Mouse (Mus musculus) NIH3T3 (cell line): ENCODE measurements around the gene Scn1a.

Source experiments
- DNase-seq: peaks from one replicate; pipeline ENCODE4 v3.0.0-alpha.2; 2012; ENCODE audit warnings: low read depth

Gene Scn1a

DNA sequence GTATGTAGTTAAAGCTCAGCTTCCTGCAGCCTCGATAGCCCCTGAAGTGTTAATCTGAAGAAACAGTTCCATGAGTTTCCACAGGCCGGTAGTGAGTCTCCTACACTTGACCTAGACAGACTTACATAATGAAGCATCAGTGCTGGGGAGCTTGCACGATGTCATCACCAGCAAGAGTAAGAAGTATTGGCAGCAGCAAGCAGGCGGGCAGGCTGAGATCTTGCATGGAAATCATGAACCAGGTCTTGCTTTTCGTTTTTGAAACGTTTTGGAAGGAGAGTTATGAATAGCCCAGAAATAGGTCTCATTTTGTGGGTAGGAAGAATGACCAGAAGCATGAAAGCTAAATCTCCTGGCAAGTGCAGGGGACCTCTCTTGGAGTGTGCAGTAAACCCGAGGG lies at the start of gene Scn1a:
TSS of gene Scn1a (minus strand) at position 130 of the 400 bp plus-strand sequence.
- DNase-seq = no peak

GRCm38 (mm10) chr2:66478395-66478794 lies 37.8 kb upstream of the Scn1a start:
- DNase-seq = no peak

GRCm38 (mm10) chr2:66473181-66473822 lies 32.7 kb upstream of the Scn1a start:
- DNase-seq = peak; percentile 71

DNA sequence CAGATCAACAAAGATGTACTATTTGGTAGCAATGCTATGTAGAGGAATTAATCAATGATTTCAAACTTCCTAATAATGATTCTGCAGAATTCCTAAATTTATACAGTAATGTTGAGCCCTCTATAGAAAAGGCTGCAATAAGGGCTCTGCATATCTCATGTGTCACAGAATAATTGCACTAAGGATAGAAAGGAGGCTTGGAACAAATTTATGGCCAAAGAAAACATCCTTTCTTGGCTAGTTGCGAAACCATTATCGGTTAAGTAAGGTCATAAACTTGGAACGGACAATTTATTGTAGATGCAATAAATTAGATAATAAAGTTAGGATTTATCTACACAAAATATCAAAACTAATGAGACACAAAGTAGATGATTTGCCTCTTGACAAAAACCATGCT lies 24.8 kb upstream of the Scn1a start:
- no peak for DNase-seq

- no peak for DNase-seq
Observed at GRCm38 (mm10) chr2:66464874-66465458, 24.3 kb upstream of the Scn1a start.

DNA sequence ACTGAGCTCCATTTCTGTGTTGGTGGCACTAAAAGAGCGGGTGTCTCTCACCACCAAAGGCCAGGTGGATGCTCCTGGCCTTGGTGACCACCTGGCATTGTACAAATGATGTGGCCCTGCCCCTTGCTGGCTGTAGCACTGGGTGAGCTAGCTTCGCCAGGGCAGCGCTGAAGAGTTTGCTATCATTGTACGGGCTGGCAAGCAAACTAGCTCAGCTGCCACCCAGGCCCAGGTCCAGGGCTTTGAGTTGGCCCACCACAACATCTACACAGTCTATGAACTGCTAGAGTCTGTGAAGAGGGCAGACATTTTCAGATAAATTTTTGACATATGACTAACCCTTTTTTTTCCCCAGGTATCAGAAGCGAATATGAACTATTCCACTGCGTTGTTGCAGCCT lies 23.3 kb upstream of the Scn1a start:
- no peak for DNase-seq

GRCm38 (mm10) chr2:66462458-66462857 lies 21.8 kb upstream of the Scn1a start:
- DNase-seq = peak; percentile 37

DNA sequence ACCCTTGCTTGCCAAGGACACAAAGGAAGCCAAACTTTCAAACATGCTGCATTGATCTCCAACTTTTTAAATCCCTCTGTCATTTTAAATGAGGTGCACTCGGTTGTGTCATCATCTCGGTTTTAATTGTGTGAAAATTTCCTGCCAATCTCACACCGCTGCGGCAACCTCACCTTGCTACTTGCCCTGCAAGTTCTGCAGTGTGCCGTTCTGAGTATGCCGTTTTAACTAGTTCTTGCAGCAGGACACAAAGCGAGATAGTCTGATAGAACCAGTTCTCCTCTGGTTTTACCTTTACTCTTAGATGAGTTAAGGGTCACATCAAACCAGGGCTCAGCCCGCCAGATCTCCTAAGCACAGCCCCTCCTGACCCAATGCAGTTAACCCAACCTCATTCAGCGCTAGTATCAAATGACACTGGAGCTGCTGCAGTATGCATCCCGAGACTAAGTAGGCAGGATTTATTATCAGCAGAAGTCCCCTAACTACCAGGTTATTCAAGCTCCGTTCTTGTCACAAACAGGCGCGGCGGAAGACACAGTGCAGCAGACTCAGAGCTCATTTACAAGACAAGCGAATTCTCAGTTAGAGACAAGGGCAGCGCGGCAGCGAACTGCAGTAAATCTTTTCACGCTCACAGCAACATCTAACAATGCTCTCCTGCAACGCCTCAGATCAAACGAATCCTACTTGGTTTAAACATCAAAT lies 722 bp downstream of the Scn1a start:
- no peak for DNase-seq

- no peak for DNase-seq
Observed at GRCm38 (mm10) chr2:66436286-66436685, 4.4 kb downstream of the Scn1a start.

DNA sequence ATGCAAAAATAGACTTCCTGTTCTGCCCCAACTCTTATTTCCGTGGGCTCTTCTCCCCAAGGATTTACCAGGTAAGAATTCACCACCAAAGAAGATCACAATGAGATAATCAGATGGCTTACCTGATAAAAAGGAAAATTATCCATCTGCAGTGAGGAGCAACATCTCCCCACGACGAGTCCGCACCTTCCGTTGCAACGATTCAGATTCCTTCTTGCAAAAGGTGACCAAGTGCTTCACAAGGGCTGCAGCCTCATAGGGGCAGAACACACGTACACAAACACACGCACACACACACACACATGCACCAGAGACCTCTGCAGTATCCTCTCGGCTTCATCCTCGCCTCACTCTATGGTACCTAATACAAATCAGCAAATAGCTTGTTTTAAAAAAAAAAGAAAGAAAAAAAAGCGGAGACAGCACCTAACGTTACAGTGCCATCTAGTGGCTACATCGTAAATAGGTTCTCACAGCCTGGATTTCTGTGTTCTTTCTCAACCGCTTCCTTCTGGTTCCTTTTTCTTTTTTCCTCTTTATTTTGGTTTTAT lies 30.8 kb downstream of the Scn1a start:
- DNase-seq = peak; percentile 82

GRCm38 (mm10) chr2:66408899-66409739 lies 31.5 kb downstream of the Scn1a start:
- DNase-seq = peak; percentile 14

- no peak for DNase-seq
Observed at GRCm38 (mm10) chr2:66408456-66408855, 32.2 kb downstream of the Scn1a start.

GRCm38 (mm10) chr2:66392586-66392985 lies 48.1 kb downstream of the Scn1a start:
- DNase-seq = no peak

GRCm38 (mm10) chr2:66367957-66368356 lies 72.7 kb downstream of the Scn1a start:
- DNase-seq = no peak

DNA sequence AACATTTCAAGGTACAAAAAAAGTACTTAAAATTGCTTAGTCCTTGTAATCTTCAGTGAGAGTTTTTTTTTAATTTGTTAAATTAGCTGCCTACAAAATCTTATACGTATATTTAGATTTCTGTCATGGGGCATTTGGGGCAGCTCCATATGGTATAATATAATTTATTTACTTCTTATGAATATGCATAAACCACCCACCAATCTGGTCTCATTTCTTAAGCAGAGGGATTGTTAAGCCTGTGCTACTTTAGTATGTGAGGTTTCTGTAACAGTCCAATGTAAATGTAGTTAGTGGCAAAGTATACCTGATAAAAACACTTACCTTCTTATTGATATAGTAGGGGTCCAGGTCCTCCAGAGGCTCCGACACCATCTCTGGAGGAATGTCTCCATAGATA lies 90.0 kb downstream of the Scn1a start:
- no peak for DNase-seq

- no peak for DNase-seq
Observed at GRCm38 (mm10) chr2:66346622-66347021, 94.0 kb downstream of the Scn1a start.

- no peak for DNase-seq
Observed at GRCm38 (mm10) chr2:66346181-66346580, 94.5 kb downstream of the Scn1a start.

DNA sequence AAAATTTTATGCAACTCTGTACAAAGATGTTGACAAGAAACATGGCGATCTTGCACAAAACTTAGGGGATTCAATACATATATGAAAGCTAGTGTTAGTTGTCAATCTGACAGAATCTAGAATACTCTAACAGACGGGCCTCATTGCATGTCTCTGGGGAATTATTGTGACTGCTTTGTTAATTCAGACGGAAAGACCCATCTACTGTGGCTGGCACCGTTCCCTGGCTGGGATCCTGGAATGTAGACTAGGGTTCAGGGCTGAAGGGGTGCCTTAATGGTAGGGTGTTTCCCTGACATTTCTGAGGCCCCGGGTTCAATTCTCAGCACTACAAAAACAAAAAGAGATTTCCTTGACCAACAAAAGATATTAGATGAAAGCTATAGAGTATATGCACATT lies 103.2 kb downstream of the Scn1a start:
- DNase-seq = no peak

DNA sequence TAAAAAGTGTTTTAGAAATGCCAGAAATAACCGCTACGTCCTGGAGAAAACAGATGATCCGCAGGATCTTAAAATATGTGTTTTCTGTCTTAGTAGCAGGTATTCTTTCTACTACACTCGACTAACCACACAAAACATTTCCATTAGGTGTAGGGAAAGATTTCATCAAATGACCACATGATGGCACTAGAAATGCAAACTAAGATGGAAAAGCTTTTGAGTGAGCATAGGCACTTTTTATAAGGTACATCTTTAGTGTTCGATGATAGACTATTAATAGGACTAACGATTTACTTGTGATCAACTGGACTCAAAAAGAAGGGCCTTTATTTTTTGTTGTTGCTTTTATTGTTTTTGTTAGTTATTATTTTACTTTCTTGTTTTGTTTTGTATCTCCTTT lies 104.2 kb downstream of the Scn1a start:
- DNase-seq = no peak

- no peak for DNase-seq
Observed at GRCm38 (mm10) chr2:66272551-66272950, 168.1 kb downstream of the Scn1a start.

DNA sequence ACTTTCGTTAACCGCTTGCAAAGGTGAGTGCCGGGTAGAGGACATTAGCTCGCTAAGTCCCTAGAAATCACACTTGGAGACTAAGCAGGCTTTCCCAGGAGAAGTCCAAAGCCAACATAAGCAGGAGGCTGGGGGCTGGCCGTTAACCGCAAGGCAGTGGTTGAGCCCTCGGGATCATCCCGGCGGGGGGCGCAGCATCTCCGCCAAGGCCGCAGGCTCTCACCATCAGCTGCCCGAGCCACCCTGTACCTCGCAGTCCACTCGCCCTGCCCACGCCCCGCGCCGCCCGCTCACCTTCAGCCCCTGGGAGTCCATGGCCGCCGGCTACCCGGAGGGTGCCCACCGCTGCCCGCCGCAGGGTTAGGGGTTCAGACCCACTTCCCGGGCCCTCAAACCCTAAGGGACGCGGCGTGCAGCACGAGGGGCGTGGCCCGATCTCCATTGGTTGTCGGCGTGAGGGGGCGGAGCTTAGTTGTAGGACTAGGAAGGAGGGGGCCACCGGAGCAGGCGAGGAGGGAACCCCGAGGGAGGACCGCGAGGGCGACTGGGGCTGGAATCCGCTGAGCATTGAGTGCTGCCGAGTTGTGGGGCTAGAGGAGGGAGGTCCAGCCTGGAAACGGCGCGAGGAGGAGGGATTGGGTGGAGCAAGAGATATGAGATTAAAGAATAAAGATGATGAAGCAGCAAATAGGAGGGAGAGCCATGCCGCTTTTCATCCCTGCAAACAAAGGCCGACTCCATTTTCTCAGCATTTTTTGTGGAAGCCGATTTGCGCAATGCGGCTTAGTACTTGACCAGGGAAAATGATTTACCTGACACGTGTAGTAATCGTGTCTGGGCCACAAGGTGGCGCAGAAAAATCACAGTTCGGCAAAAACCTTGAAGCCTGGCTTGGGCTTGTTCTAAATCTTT lies 184.2 kb downstream of the Scn1a start, which contains the start of gene Ttc21b:
TSS of gene Ttc21b (minus strand) at position 398 of the 912 bp plus-strand sequence.
- DNase-seq = peak; percentile 98
